Mouse (Mus musculus): ENCODE measurements around the gene Mmp14.

DNA sequence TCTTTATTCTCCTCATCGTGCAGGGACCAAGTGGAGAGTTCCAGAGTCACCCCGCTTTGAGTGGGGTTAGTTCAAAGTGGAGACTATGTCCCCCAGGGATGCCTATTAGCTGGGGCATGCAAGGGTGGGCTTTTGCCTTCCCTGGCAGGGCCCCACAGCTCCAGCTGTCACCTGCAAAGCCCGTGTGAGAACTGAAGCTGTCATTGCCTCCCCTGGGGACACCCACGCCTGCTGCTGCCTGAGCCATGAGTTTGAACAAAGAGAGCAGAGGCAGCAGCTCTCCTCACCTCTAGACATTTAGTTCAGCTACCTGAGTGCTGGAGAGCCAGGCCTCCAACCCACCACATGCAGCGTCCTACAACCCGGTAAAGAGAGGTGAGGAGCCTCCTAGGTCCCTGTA, 49.3 kb downstream of the Mmp14 start:
- TF ChIP-seq CTCF (IDR thresholded peaks at IDR 0.05; ENCODE audit: borderline replicate concordance, insufficient read depth, low read depth, low read length) (no peak), POLR2A (IDR thresholded peaks at IDR 0.05; ENCODE audit: borderline replicate concordance, insufficient read depth, low read length) (no peak)

Measured in cerebellum, adult 2 months (tissue).